Mouse (Mus musculus) mature B cell (primary cell): ENCODE results near the gene Arnt.
"Not testable (repeated sequence)": the region's sequence is repeated elsewhere in the genome, so short reads cannot be mapped to it uniquely, and the experiment has no call there.

Source experiments
- in situ Hi-C: fragments of 300-500 bp; cut with MboI; formaldehyde crosslinking; loops from 2 replicates; pipeline ENCODE4 v1.14.3; 2019

Gene Arnt

GRCm38 (mm10) chr3:95526622-95527211 lies 92.5 kb downstream of the Arnt start, which contains the start of gene Ctss:
Gene Ctss, plus strand, starts transcription at chr3:95526786.
- in situ Hi-C loops, result no loop called here

GRCm38 (mm10) chr3:95529814-95530213 lies 95.6 kb downstream of the Arnt start:
- in situ Hi-C loops, result no loop called here

- in situ Hi-C loops, result no loop called here
Observed at GRCm38 (mm10) chr3:95531025-95531424, 96.8 kb downstream of the Arnt start.

- in situ Hi-C loops, result no loop called here
Observed at GRCm38 (mm10) chr3:95533364-95533763, 99.2 kb downstream of the Arnt start.

GRCm38 (mm10) chr3:95534927-95535326 lies 100.7 kb downstream of the Arnt start:
- in situ Hi-C loops, result no loop called here

GRCm38 (mm10) chr3:95538936-95539335 lies 104.7 kb downstream of the Arnt start:
- in situ Hi-C loops, result no loop called here

- in situ Hi-C loops, result no loop called here
Observed at GRCm38 (mm10) chr3:95539837-95540236, 105.6 kb downstream of the Arnt start.

- in situ Hi-C loops, result not testable (repeated sequence)
Observed at GRCm38 (mm10) chr3:95541186-95541585, 107.0 kb downstream of the Arnt start.

GRCm38 (mm10) chr3:95542171-95542570 lies 108.0 kb downstream of the Arnt start:
- in situ Hi-C loops, result no loop called here

- in situ Hi-C loops, result no loop called here
Observed at GRCm38 (mm10) chr3:95542981-95543380, 108.8 kb downstream of the Arnt start.
